Mouse (Mus musculus): ENCODE data around the gene Tmem132e. TPM values are rescaled to one million over a fixed set of nuclear protein-coding genes. Genes with fewer than 3 reads are reported as not detected.

Gene Tmem132e
- polyA plus RNA-seq, 1 experiment from 2014 or later: 1.3 TPM

DNA sequence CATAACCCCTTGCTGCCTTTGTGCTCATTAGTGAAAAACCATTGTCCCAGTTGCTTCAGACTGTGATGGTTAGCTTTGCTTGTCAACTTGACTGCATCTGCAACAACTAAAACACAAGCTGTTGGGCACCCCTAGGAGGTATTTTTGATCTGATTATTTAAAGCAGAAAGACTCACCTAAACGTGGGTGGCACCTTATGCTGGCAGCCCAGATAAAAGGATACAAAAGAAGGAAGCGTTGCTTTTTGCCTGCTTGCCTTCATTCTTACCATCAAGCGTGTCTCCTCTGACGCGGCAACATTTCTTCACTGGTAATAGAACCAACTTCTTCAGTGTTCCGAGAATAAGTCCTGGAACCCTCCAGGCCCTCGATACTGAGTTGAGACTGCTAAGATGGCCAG is 72.6 kb downstream of the Tmem132e start:
- Histone ChIP-seq H3K4me3 (ENCODE audit: low read depth, low read length) (no peak overlapping the region), H3K4me2 (ENCODE audit: low read length) (no peak overlapping the region), H3K27ac (ENCODE audit: low read depth) (no peak overlapping the region), H3K9me3 (ENCODE audit: control insufficient read depth, low read length) (no peaks in the 10 kb centered on the region), H3K4me1 (replicated peaks; ENCODE audit: control insufficient read depth, insufficient read depth, low read length) (no peaks in the 10 kb centered on the region), H3K36me3 (ENCODE audit: control insufficient read depth, insufficient read depth, low read length) (no peaks in the 10 kb centered on the region), H3K27me3 (replicated peaks; ENCODE audit: control insufficient read depth, insufficient read depth, low read length) (no peaks in the 10 kb centered on the region), H3K9ac (ENCODE audit: low read length) (no peak overlapping the region)
- no peak for DNase-seq (ENCODE audit: low spot score)
- ATAC-seq (replicated peaks; ENCODE audit: low FRiP score, low TSS enrichment, low read depth): no peak
- 84% methylated on average over 7 of the region's 7 CpGs for WGBS

- Histone ChIP-seq H3K9ac (ENCODE audit: low read length) (no peak overlapping the region), H3K27me3 (replicated peaks; ENCODE audit: control insufficient read depth, insufficient read depth, low read length) (no peaks in the 10 kb centered on the region), H3K4me1 (replicated peaks; ENCODE audit: control insufficient read depth, insufficient read depth, low read length) (no peaks in the 10 kb centered on the region), H3K27ac (ENCODE audit: low read depth) (no peak overlapping the region), H3K4me2 (ENCODE audit: low read length) (no peak overlapping the region), H3K9me3 (ENCODE audit: control insufficient read depth, low read length) (no peaks in the 10 kb centered on the region), H3K36me3 (ENCODE audit: control insufficient read depth, insufficient read depth, low read length) (no peaks in the 10 kb centered on the region), H3K4me3 (ENCODE audit: low read depth, low read length) (no peak overlapping the region)
- ATAC-seq (replicated peaks; ENCODE audit: low FRiP score, low TSS enrichment, low read depth) (no peak), DNase-seq (ENCODE audit: low spot score) (no peak)
- WGBS: 92% methylated on average over 9 of the region's 9 CpGs
Measured at GRCm38 (mm10) chr11:82465536-82465935, 76.8 kb downstream of the Tmem132e start.

DNA sequence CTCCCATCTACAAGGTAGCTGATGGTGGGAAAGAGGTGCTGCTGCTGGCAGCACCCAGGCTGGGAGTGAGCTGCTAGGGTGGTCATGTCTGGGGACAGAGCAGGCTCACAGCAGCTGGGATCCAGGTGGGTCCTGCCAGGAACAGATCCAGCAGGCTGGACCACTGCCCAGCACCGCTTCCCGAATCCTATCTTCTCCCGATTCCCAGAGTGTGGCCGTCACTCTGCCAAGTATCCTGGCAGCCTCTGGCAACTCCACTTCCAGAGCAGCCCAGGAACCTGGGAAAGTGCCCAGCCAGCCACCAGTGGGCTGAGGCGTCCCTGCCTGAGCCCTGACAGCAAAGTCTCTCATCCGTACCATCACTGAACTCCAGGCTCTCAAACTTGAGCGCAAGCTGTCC is 78.5 kb downstream of the Tmem132e start:
- no peak overlapping the region for H3K4me2 ChIP-seq (ENCODE audit: low read length)
- H3K27me3 ChIP-seq (replicated peaks; ENCODE audit: control insufficient read depth, insufficient read depth, low read length): no peaks in the 10 kb centered on the region
- WGBS: 80% methylated on average over 7 of the region's 7 CpGs
- DNase-seq (ENCODE audit: low spot score): no peak
- H3K27ac ChIP-seq (ENCODE audit: low read depth): no peak overlapping the region
- no peaks in the 10 kb centered on the region for H3K4me1 ChIP-seq (replicated peaks; ENCODE audit: control insufficient read depth, insufficient read depth, low read length)
- H3K4me3 ChIP-seq (ENCODE audit: low read depth, low read length): no peak overlapping the region
- H3K36me3 ChIP-seq (ENCODE audit: control insufficient read depth, insufficient read depth, low read length): no peaks in the 10 kb centered on the region
- no peak overlapping the region for H3K9ac ChIP-seq (ENCODE audit: low read length)
- H3K9me3 ChIP-seq (ENCODE audit: control insufficient read depth, low read length): no peaks in the 10 kb centered on the region
- no peak for ATAC-seq (replicated peaks; ENCODE audit: low FRiP score, low TSS enrichment, low read depth)

DNA sequence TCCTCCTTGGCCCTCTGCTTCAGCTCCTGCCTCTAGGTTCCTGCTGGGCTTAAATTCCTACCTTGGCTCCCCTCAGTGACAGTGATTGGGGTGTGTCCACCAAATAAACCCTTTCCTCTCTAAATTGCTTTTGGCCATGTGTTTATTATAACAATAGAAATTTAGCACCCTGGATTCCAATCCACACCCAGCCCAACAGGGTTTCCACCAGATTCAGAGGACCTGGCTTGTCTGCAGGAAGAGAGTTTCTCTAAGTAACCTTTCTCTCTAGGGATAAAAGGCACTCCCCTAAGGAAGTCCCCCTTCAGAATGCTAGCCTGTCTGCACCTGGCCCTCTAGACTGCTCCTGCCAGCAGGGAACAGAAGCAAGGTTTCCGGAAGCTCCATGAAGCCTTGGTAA is 82.4 kb downstream of the Tmem132e start:
- ATAC-seq (replicated peaks; ENCODE audit: low FRiP score, low TSS enrichment, low read depth) (no peak), DNase-seq (ENCODE audit: low spot score) (no peak)
- Histone ChIP-seq H3K4me2 (ENCODE audit: low read length) (no peak overlapping the region), H3K4me1 (replicated peaks; ENCODE audit: control insufficient read depth, insufficient read depth, low read length) (no peaks in the 10 kb centered on the region), H3K9me3 (ENCODE audit: control insufficient read depth, low read length) (no peaks in the 10 kb centered on the region), H3K27me3 (replicated peaks; ENCODE audit: control insufficient read depth, insufficient read depth, low read length) (no peaks in the 10 kb centered on the region), H3K9ac (ENCODE audit: low read length) (no peak overlapping the region), H3K4me3 (ENCODE audit: low read depth, low read length) (no peak overlapping the region), H3K36me3 (ENCODE audit: control insufficient read depth, insufficient read depth, low read length) (no peaks in the 10 kb centered on the region), H3K27ac (ENCODE audit: low read depth) (no peak overlapping the region)
- 88% methylated on average over 1 of the region's 1 CpGs for WGBS

DNA sequence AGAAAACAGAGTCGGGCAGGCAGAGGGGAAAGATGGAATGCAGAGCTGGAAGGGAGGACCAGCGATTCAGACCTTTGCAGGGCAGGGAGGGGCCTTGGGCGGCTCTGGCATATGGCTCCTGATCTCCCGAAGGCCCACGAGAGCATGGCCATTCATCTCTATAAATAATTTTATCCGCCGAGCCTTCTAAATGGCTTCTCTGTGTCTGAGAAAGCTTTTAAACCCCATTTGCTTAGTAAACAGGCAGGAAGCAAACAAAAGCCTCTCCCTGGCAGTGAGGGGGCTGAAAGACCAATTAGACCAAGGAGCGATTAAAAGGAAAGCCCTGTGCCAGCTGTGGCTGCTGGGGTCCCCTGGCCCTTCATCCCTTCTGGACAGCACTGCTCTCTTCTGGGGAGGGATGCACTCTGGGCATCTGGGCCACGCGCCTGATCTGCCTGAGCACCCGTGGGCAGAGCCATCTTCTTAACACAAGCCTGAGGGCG is 84.5 kb downstream of the Tmem132e start:
- no peak overlapping the region for H3K4me2 ChIP-seq (ENCODE audit: low read length)
- no peak overlapping the region for H3K9ac ChIP-seq (ENCODE audit: low read length)
- DNase-seq (ENCODE audit: low spot score): no peak
- H3K27me3 ChIP-seq (replicated peaks; ENCODE audit: control insufficient read depth, insufficient read depth, low read length): no peaks in the 10 kb centered on the region
- WGBS: 34% methylated on average over 12 of the region's 12 CpGs
- H3K4me3 ChIP-seq (ENCODE audit: low read depth, low read length): no peak overlapping the region
- no peaks in the 10 kb centered on the region for H3K4me1 ChIP-seq (replicated peaks; ENCODE audit: control insufficient read depth, insufficient read depth, low read length)
- no peaks in the 10 kb centered on the region for H3K9me3 ChIP-seq (ENCODE audit: control insufficient read depth, low read length)
- no peaks in the 10 kb centered on the region for H3K36me3 ChIP-seq (ENCODE audit: control insufficient read depth, insufficient read depth, low read length)
- no peak overlapping the region for H3K27ac ChIP-seq (ENCODE audit: low read depth)
- no peak for ATAC-seq (replicated peaks; ENCODE audit: low FRiP score, low TSS enrichment, low read depth)

DNA sequence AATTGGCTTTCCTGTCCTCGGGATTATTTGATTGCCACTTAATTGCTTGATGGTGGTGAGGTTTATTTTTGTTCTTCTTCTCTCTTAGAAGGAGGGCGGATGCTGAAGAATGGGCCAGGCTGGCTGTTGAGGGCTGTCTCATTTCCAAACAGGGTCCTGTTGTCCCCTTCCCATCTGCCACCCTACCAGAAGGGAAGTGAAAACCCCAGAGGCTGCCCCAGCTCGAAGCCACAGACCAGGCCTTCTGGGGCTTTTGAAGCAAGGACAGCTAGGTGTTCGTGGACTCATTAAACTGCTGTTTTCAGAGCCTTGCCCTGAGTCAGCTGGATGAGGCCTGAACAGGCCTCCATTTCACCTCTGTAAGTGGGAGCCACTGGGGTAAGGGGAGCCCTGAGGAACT is 87.4 kb downstream of the Tmem132e start:
- H3K36me3 ChIP-seq (ENCODE audit: control insufficient read depth, insufficient read depth, low read length): no peaks in the 10 kb centered on the region
- H3K4me1 ChIP-seq (replicated peaks; ENCODE audit: control insufficient read depth, insufficient read depth, low read length): no peaks in the 10 kb centered on the region
- H3K4me2 ChIP-seq (ENCODE audit: low read length): no peak overlapping the region
- H3K27me3 ChIP-seq (replicated peaks; ENCODE audit: control insufficient read depth, insufficient read depth, low read length): no peaks in the 10 kb centered on the region
- ATAC-seq (replicated peaks; ENCODE audit: low FRiP score, low TSS enrichment, low read depth): no peak
- H3K9me3 ChIP-seq (ENCODE audit: control insufficient read depth, low read length): no peaks in the 10 kb centered on the region
- no peak for DNase-seq (ENCODE audit: low spot score)
- H3K27ac ChIP-seq (ENCODE audit: low read depth): no peak overlapping the region
- 65% methylated on average over 4 of the region's 4 CpGs for WGBS
- H3K4me3 ChIP-seq (ENCODE audit: low read depth, low read length): no peak overlapping the region
- H3K9ac ChIP-seq (ENCODE audit: low read length): no peak overlapping the region

GRCm38 (mm10) chr11:82477412-82477811 is 88.7 kb downstream of the Tmem132e start:
- no peak overlapping the region for H3K4me3 ChIP-seq (ENCODE audit: low read depth, low read length)
- H3K27ac ChIP-seq (ENCODE audit: low read depth): no peak overlapping the region
- DNase-seq (ENCODE audit: low spot score) (no peak), ATAC-seq (replicated peaks; ENCODE audit: low FRiP score, low TSS enrichment, low read depth) (no peak)
- H3K9me3 ChIP-seq (ENCODE audit: control insufficient read depth, low read length): no peaks in the 10 kb centered on the region
- no peak overlapping the region for H3K4me2 ChIP-seq (ENCODE audit: low read length)
- no peaks in the 10 kb centered on the region for H3K4me1 ChIP-seq (replicated peaks; ENCODE audit: control insufficient read depth, insufficient read depth, low read length)
- H3K36me3 ChIP-seq (ENCODE audit: control insufficient read depth, insufficient read depth, low read length): no peaks in the 10 kb centered on the region
- H3K9ac ChIP-seq (ENCODE audit: low read length): no peak overlapping the region
- WGBS: 94% methylated on average over 3 of the region's 3 CpGs
- no peaks in the 10 kb centered on the region for H3K27me3 ChIP-seq (replicated peaks; ENCODE audit: control insufficient read depth, insufficient read depth, low read length)

GRCm38 (mm10) chr11:82480941-82481340 is 92.2 kb downstream of the Tmem132e start:
- no peaks in the 10 kb centered on the region for H3K36me3 ChIP-seq (ENCODE audit: control insufficient read depth, insufficient read depth, low read length)
- H3K9me3 ChIP-seq (ENCODE audit: control insufficient read depth, low read length): no peaks in the 10 kb centered on the region
- H3K9ac ChIP-seq (ENCODE audit: low read length): no peak overlapping the region
- no peaks in the 10 kb centered on the region for H3K4me1 ChIP-seq (replicated peaks; ENCODE audit: control insufficient read depth, insufficient read depth, low read length)
- H3K27me3 ChIP-seq (replicated peaks; ENCODE audit: control insufficient read depth, insufficient read depth, low read length): no peaks in the 10 kb centered on the region
- DNase-seq (ENCODE audit: low spot score) (no peak), ATAC-seq (replicated peaks; ENCODE audit: low FRiP score, low TSS enrichment, low read depth) (no peak)
- no peak overlapping the region for H3K4me3 ChIP-seq (ENCODE audit: low read depth, low read length)
- WGBS: 42% methylated on average over 3 of the region's 3 CpGs
- no peak overlapping the region for H3K27ac ChIP-seq (ENCODE audit: low read depth)
- no peak overlapping the region for H3K4me2 ChIP-seq (ENCODE audit: low read length)

DNA sequence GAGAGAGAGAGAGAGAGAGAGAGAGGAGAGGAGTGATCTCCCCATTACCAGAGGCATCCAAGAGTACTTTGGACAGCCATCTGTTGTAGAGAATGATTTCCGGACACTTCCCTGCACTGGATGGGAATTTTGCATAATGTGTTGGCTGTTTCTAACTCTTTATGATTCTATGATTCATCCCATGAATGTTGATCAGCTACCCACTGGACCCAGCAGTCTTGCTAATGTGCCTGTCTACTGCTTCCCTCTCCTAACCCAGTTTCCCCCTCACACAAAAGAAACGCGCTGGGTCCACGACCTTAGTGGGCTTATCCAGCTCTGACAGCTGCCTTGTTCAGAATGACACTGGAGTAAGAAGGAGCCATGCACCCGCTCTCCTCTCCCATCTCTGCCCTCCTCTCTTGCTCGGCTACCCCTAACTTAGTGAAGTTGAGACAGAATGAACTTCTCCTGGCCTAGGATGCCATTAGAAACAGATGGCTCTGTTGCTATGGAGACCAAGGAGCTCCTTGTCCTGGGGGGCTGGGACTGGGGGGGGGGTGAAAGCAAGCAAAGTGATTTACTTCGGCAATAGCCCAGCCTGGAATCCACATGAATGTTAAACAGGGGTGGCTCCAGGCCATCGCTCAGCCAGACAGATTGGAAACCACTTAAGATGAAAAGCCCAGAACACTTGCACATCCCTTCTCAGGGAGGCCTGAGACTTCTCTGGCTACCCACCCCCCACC is 98.8 kb downstream of the Tmem132e start:
- Histone ChIP-seq H3K27me3 (replicated peaks; ENCODE audit: control insufficient read depth, insufficient read depth, low read length) (no peaks in the 10 kb centered on the region), H3K27ac (ENCODE audit: low read depth) (no peak overlapping the region), H3K4me3 (ENCODE audit: low read depth, low read length) (no peak overlapping the region), H3K9ac (ENCODE audit: low read length) (no peak overlapping the region), H3K36me3 (ENCODE audit: control insufficient read depth, insufficient read depth, low read length) (no peaks in the 10 kb centered on the region), H3K4me2 (ENCODE audit: low read length) (no peak overlapping the region), H3K4me1 (replicated peaks; ENCODE audit: control insufficient read depth, insufficient read depth, low read length) (no peaks in the 10 kb centered on the region; the same call in 1 of the 2 replicates), H3K9me3 (ENCODE audit: control insufficient read depth, low read length) (no peaks in the 10 kb centered on the region)
- 21% methylated on average over 8 of the region's 8 CpGs for WGBS
- ATAC-seq (replicated peaks; ENCODE audit: low FRiP score, low TSS enrichment, low read depth) (no peak), DNase-seq (ENCODE audit: low spot score) (no peak)
